Comparison of ENCODE assay signal across 20 mouse cellular contexts in genomic region chr1:89496204-89496603, GRCm38 (mm10). TPM values are rescaled to one million over a fixed set of nuclear protein-coding genes. Genes with fewer than 3 reads are reported as not detected.
A peak's percentile ranks its signal among the peaks of the same experiment; 100 is the strongest.
DNase-seq lines count a peak whose midpoint lies in the region; ATAC-seq and TF ChIP-seq lines count a peak whose summit lies in the region.
"Had no signal": no experiment of that assay in that cellular context is flagged by ENCODE, and none has a peak within 500 bp of the region (broad histone marks: within the 10 kb centered on the region; RNA-seq: fewer than 3 reads in every experiment).

No protein-coding gene starts in this region.

- TF ChIP-seq EP300 in liver, postnatal 0 days (IDR thresholded peaks at IDR 0.05; ENCODE audit: low read depth): no peak

- H3K79me2 ChIP-seq in liver, adult 2 months (ENCODE audit: control insufficient read depth, insufficient read depth, low read length): peaks cover 51% of the 10 kb centered on the region
- H3K79me2 ChIP-seq in myocyte (ENCODE audit: control insufficient read depth, insufficient read depth): peaks cover 97% of the 10 kb centered on the region

- H3K4me3 ChIP-seq in liver, adult 2 months (ENCODE audit: insufficient read depth, low read depth, low read length): no peak overlapping the region
- H3K4me3 ChIP-seq in liver, embryonic 16.5 days (ENCODE audit: low read depth, low read length): no peak overlapping the region
- no peak overlapping the region for H3K4me3 ChIP-seq in liver, embryonic 11.5 days (ENCODE audit: low read depth, low read length)
- H3K4me3 ChIP-seq in liver, postnatal 0 days (ENCODE audit: low read depth, low read length): no peak overlapping the region
- H3K4me3 ChIP-seq in myocyte: no peak overlapping the region
- H3K4me3 ChIP-seq in heart, embryonic 10.5 days: no peak overlapping the region
- H3K4me3 ChIP-seq: embryonic facial prominence, embryonic 10.5 days; embryonic facial prominence, embryonic 12.5 days; forebrain, embryonic 13.5 days; forebrain, embryonic 15.5 days had no signal

- peak; percentile 65 for ATAC-seq in liver, embryonic 16.5 days (ENCODE audit: low read depth)
- no peak for ATAC-seq in liver, embryonic 11.5 days (replicated peaks; ENCODE audit: low FRiP score)
- peak; percentile 74 for ATAC-seq in liver, postnatal 0 days
- ATAC-seq: forebrain, embryonic 13.5 days; forebrain, embryonic 15.5 days had no signal

- H3K27me3 ChIP-seq in liver, adult 2 months (ENCODE audit: control insufficient read depth, insufficient read depth, low read length): no peaks in the 10 kb centered on the region
- H3K27me3 ChIP-seq in liver, embryonic 16.5 days (ENCODE audit: control insufficient read depth, insufficient read depth, low read depth, low read length): no peaks in the 10 kb centered on the region
- no peaks in the 10 kb centered on the region for H3K27me3 ChIP-seq in liver, embryonic 11.5 days (replicated peaks; ENCODE audit: control insufficient read depth, insufficient read depth, low read length)
- no peaks in the 10 kb centered on the region for H3K27me3 ChIP-seq in liver, postnatal 0 days (ENCODE audit: insufficient read depth, low read length)
- no peaks in the 10 kb centered on the region for H3K27me3 ChIP-seq in myocyte (ENCODE audit: control insufficient read depth, insufficient read depth, insufficient read length)
- no peaks in the 10 kb centered on the region for H3K27me3 ChIP-seq in heart, embryonic 10.5 days (ENCODE audit: insufficient read depth, poor library complexity, severe bottlenecking)
- H3K27me3 ChIP-seq: embryonic facial prominence, embryonic 12.5 days; forebrain, embryonic 15.5 days had no signal

- peaks cover 11% of the 10 kb centered on the region for H3K4me1 ChIP-seq in liver, adult 2 months (ENCODE audit: control insufficient read depth, insufficient read depth, low read length)
- no peaks in the 10 kb centered on the region for H3K4me1 ChIP-seq in liver, embryonic 16.5 days (ENCODE audit: control insufficient read depth, low read depth, low read length)
- peaks cover 2% of the 10 kb centered on the region; the same call in 1 of the 2 replicates for H3K4me1 ChIP-seq in liver, embryonic 11.5 days (replicated peaks; ENCODE audit: control insufficient read depth, insufficient read depth, low read length)
- 0 out of 2 replicates have a peak, but pooled peaks cover 2% of the 10 kb centered on the region for H3K4me1 ChIP-seq in liver, postnatal 0 days (ENCODE audit: insufficient read depth)
- peaks cover 67% of the 10 kb centered on the region for H3K4me1 ChIP-seq in heart, embryonic 10.5 days

- TF ChIP-seq CTCF in liver, adult 2 months (IDR thresholded peaks at IDR 0.05; ENCODE audit: low read depth, low read length): no peak
- no peak for TF ChIP-seq CTCF in liver, postnatal 0 days (IDR thresholded peaks at IDR 0.05; ENCODE audit: low read depth)

- WGBS in liver, adult 2 months: 21% methylated on average over 7 of the region's 7 CpGs
- 48% methylated on average over 7 of the region's 7 CpGs for WGBS in liver, embryonic 16.5 days (ENCODE audit: insufficient replicate concordance)
- WGBS in liver, embryonic 11.5 days: 68% methylated on average over 7 of the region's 7 CpGs
- WGBS in liver, postnatal 0 days (ENCODE audit: insufficient replicate concordance): 54% methylated on average over 7 of the region's 7 CpGs
- 58% methylated on average over 7 of the region's 7 CpGs for WGBS in heart, embryonic 10.5 days

- H3K4me2 ChIP-seq in liver, embryonic 16.5 days (ENCODE audit: low read depth, low read length): no peak overlapping the region
- H3K4me2 ChIP-seq in liver, embryonic 11.5 days: no peak overlapping the region
- no peak overlapping the region for H3K4me2 ChIP-seq in liver, postnatal 0 days (ENCODE audit: low read depth, low read length)
- H3K4me2 ChIP-seq in myocyte (ENCODE audit: low read depth): no peak overlapping the region
- H3K4me2 ChIP-seq: embryonic facial prominence, embryonic 12.5 days; forebrain, embryonic 13.5 days; forebrain, embryonic 15.5 days had no signal

- H3K9me3 ChIP-seq in liver, embryonic 16.5 days (replicated peaks; ENCODE audit: control insufficient read depth, low read length): no peaks in the 10 kb centered on the region
- no peaks in the 10 kb centered on the region for H3K9me3 ChIP-seq in liver, embryonic 11.5 days (ENCODE audit: control insufficient read depth, low read length)
- H3K9me3 ChIP-seq in liver, postnatal 0 days (ENCODE audit: low read length): no peaks in the 10 kb centered on the region
- H3K9me3 ChIP-seq in heart, embryonic 10.5 days: no peaks in the 10 kb centered on the region
- H3K9me3 ChIP-seq: embryonic facial prominence, embryonic 10.5 days; embryonic facial prominence, embryonic 12.5 days; forebrain, embryonic 13.5 days; forebrain, embryonic 15.5 days had no signal

- peak; percentile 96 for DNase-seq in liver, adult 2 months (ENCODE audit: extremely low read depth, low read depth, low spot score)
- DNase-seq in liver: no peak
- DNase-seq in liver, embryonic 11.5 days (ENCODE audit: low spot score): no peak
- peak; percentile 25 for DNase-seq in liver, postnatal 0 days
- DNase-seq in heart, embryonic 10.5 days (ENCODE audit: low spot score): no peak
- DNase-seq: adrenal gland, adult 2 months; adrenal gland, postnatal 10 days; adrenal gland, postnatal 25 days; cerebellum, adult 11-12 months; cerebellum, adult 2 months; cerebellum, adult 9-10 months; cerebellum, postnatal 10 days; cerebellum, postnatal 25 days had no signal

- H3ac ChIP-seq in myocyte (ENCODE audit: control insufficient read depth, insufficient read length): no peak overlapping the region

- no peak for TF ChIP-seq POLR2A in liver, adult 2 months (IDR thresholded peaks at IDR 0.05; ENCODE audit: extremely low read depth, insufficient read depth, low read length)
- TF ChIP-seq POLR2A in myocyte (IDR thresholded peaks at IDR 0.05; ENCODE audit: insufficient read length, low read depth): no peak

- H3K36me3 ChIP-seq in liver, adult 2 months (ENCODE audit: control insufficient read depth, insufficient read depth, low read length): no peaks in the 10 kb centered on the region
- no peaks in the 10 kb centered on the region for H3K36me3 ChIP-seq in liver, embryonic 16.5 days (ENCODE audit: control insufficient read depth, insufficient read depth)
- H3K36me3 ChIP-seq in liver, embryonic 11.5 days (ENCODE audit: control insufficient read depth, insufficient read depth, low read length): no peaks in the 10 kb centered on the region
- H3K36me3 ChIP-seq in liver, postnatal 0 days (replicated peaks; ENCODE audit: insufficient read depth, low read length): no peaks in the 10 kb centered on the region
- no peaks in the 10 kb centered on the region for H3K36me3 ChIP-seq in myocyte (ENCODE audit: control insufficient read depth, insufficient read depth)
- H3K36me3 ChIP-seq in heart, embryonic 10.5 days: no peaks in the 10 kb centered on the region
- H3K36me3 ChIP-seq: embryonic facial prominence, embryonic 12.5 days; forebrain, embryonic 15.5 days had no signal

- H3K9ac ChIP-seq in liver, adult 2 months (ENCODE audit: low read depth, low read length): no peak overlapping the region
- no peak overlapping the region for H3K9ac ChIP-seq in liver, embryonic 16.5 days (ENCODE audit: low read depth, low read length)
- H3K9ac ChIP-seq in liver, embryonic 11.5 days (ENCODE audit: low read depth, low read length): no peak overlapping the region
- no peak overlapping the region for H3K9ac ChIP-seq in liver, postnatal 0 days (replicated peaks)
- H3K9ac ChIP-seq: embryonic facial prominence, embryonic 12.5 days; forebrain, embryonic 13.5 days; forebrain, embryonic 15.5 days had no signal

- H3K27ac ChIP-seq in liver, adult 2 months (replicated peaks; ENCODE audit: insufficient read depth, low read depth, low read length): peak overlapping the region; percentile 30; the same call in 1 of the 2 replicates
- no peak overlapping the region for H3K27ac ChIP-seq in liver, embryonic 16.5 days (ENCODE audit: low read length)
- no peak overlapping the region for H3K27ac ChIP-seq in liver, embryonic 11.5 days (ENCODE audit: low read depth, low read length)
- H3K27ac ChIP-seq in liver, postnatal 0 days (ENCODE audit: low read depth): no peak overlapping the region
- H3K27ac ChIP-seq in heart, embryonic 10.5 days: no peak overlapping the region; the same call in 1 of the 2 replicates
- H3K27ac ChIP-seq: embryonic facial prominence, embryonic 10.5 days; embryonic facial prominence, embryonic 12.5 days; forebrain, embryonic 13.5 days; forebrain, embryonic 15.5 days had no signal

TF ChIP-seq in myocyte, 11 proteins besides CTCF, POLR2A, EP300 and RAD21:
- TF ChIP-seq POLR2AphosphoS2 (IDR thresholded peaks at IDR 0.05; ENCODE audit: insufficient read length, low read depth): peak; percentile 22
- no peak for TF ChIP-seq CEBPB (IDR thresholded peaks at IDR 0.05; ENCODE audit: insufficient read depth, poor library complexity, severe bottlenecking)
- TF ChIP-seq USF1 (IDR thresholded peaks at IDR 0.05; ENCODE audit: low read depth): no peak

RNA-seq across cellular contexts. Expression of gene Agap1, which starts 41.6 kb away (rescaled TPM):
- total RNA-seq in liver, adult 2 months (2014; rRNA removed): 3.4 and 4.8 TPM in 2 replicates
- polyA plus RNA-seq in liver, adult 2 months (2012; rRNA removed): 2.5 and 3.5 TPM in 2 replicates
- 0.85 and 1.1 TPM in 2 replicates for polyA plus RNA-seq in liver, embryonic 16.5 days (2015; fragmentation: Nextera tagmentation; extraction: Ambion mirVana)
- polyA plus RNA-seq in liver, embryonic 11.5 days (2014; fragmentation: Nextera tagmentation; extraction: Ambion mirVana): 4.6 and 5.4 TPM in 2 replicates
- polyA plus RNA-seq in liver, postnatal 0 days (2015; fragmentation: Nextera tagmentation; extraction: Ambion mirVana): 1.0 and 1.3 TPM in 2 replicates
- polyA plus RNA-seq in myocyte (2012; fragmentation: generic; extraction: Trizol): 48.9 TPM
- polyA plus RNA-seq in heart, embryonic 10.5 days (2016; fragmentation: Nextera tagmentation; extraction: Ambion mirVana): 7.6 and 10.3 TPM in 2 replicates
- total RNA-seq: MEL had no signal

Comparison
In these comparisons a context has a peak if more than half of its experiments do, and no peak if none do; other contexts are left out.
1. DNase-seq: peak in liver, adult 2 months (single experiment) and liver, postnatal 0 days (single experiment); none in liver (single experiment), liver, embryonic 11.5 days (single experiment) and heart, embryonic 10.5 days (single experiment).